Mouse (Mus musculus): ENCODE results near the gene Ydjc. TPM values are rescaled to one million over a fixed set of nuclear protein-coding genes. Genes with fewer than 3 reads are reported as not detected.

The Ydjc gene
- total and polyA plus RNA-seq, 3 experiments = 56.7 to 68.5 TPM; not detected in 1

DNA sequence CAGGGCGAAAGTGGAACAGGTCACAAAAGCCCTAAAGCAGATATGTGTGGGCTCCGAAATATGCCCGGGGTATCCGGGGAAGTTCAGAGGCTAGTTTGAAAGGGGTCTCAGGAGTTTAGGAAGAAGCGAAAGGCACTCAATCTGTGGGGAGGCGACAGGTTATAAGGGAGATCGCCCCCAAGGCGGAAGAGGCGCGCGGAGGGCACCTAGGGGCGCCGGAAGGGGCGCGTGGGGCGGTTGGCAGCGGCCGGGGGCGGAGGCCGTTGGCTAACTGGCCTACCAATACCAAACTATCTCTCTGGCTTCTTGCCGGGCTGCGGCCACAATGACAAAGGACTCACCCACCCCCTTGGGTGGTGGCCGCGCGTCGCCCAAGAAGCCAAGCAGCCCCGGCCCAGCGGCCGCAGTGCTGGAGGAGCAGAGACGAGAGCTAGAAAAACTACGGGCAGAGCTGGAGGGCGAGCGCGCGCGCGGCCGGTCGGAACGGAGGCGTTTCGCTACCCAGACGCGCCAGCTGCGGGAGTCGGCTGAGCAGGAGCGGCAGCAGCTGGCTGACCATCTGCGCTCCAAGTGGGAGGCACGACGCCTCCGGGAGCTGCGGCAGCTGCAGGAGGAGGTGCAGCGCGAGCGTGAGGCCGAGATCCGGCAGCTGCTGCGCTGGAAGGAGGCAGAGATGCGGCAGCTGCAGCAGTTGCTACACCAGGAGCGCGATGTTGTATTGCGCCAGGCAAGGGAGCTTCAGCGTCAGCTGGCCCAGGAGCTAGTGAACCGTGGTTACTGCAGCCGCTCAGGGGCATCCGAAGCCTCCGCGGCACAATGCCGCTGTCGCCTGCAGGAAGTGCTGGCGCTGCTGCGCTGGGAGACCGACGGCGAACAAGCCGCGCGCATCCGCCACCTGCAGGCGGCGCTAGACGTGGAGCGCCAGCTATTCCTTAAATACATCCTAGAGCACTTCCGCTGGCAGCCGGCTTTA, 64.3 kb downstream of the Ydjc start, which contains the start of gene Rimbp3 (continued):
- peak; percentile 87 to 94 (median 91) for TF ChIP-seq CTCF (IDR thresholded peaks at IDR 0.05 in 2 of 3, conservative IDR thresholded peaks at IDR 0.05 in 1 of 3; ENCODE audit: control insufficient read depth in 1 of 3, insufficient read depth in 1 of 3, low read depth in 2 of 3, low read length in 3 of 3, poor library complexity in 1 of 3, severe bottlenecking in 1 of 3)

DNA sequence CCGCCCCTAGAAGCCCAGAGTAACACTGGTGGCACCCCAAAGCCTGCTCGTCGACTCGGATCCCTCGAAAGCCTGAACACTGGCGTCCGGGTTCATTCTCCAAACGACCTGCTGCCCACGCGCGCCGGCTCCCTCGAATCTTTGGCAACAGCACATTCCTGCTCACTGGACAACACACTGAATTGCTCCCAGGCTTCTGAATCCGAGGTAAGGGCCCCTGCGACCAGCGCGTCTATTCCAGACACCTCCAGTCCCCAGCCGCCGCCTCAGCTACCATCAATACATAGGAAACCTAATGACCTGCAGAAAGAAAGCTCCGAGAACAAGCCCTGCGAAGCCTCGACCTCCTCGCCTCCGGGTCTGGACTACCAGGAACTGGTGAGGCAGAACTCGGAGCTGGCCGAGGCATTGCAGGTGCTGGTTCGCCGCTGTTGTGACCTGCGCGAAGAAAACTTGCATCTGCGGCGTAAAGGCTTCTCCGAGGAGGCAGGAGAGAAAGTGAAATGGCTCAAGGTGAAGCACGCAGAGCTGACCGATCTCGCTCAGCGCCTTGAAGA, 65.1 kb downstream of the Ydjc start:
- no peaks in the 10 kb centered on the region for H3K27me3 ChIP-seq (ENCODE audit: control insufficient read depth in 1 of 2, insufficient read depth in 2 of 2, low read length in 2 of 2)
- DNase-seq (ENCODE audit: low read depth, low spot score) = no peak

More for the DNA sequence above, 65.1 kb downstream of the Ydjc start:
- Histone ChIP-seq H3K79me2 (ENCODE audit: control insufficient read depth, insufficient read depth, low read length, poor library complexity) (peaks cover 3% of the 10 kb centered on the region; the same call in 1 of the 2 replicates), H3K9me3 (replicated peaks; ENCODE audit: insufficient read depth, low read length) (no peaks in the 10 kb centered on the region), H3K36me3 (ENCODE audit: control insufficient read depth in 1 of 2, insufficient read depth in 2 of 2, low read length in 2 of 2) (0 out of 4 replicates have a peak, but pooled peaks cover 0 to 3% of the 10 kb centered on the region in 2 experiments), H3K4me1 (ENCODE audit: control insufficient read depth in 1 of 2, insufficient read depth in 2 of 2, low read length in 2 of 2) (peaks cover 2 to 7% of the 10 kb centered on the region in 2 experiments; a peak in 1 of 4 replicates), H3K27ac (ENCODE audit: control insufficient read depth, low read depth, low read length) (no peak overlapping the region), H3K4me3 (ENCODE audit: control insufficient read depth in 1 of 2, insufficient read depth in 1 of 2, low read depth in 2 of 2, low read length in 2 of 2) (peak overlapping the region; percentile 56 to 79), H3K9ac (ENCODE audit: control insufficient read depth, low read depth, low read length, poor library complexity, severe bottlenecking) (peak overlapping the region; percentile 77)
- TF ChIP-seq NRF1 (IDR thresholded peaks at IDR 0.05; ENCODE audit: insufficient read depth, low read depth, low read length, poor library complexity, severe bottlenecking) (no peak), SIN3A (IDR thresholded peaks at IDR 0.05; ENCODE audit: low read length) (no peak), TAL1 (IDR thresholded peaks at IDR 0.05; ENCODE audit: low read length) (no peak)

Other genes with a start within 250 kb of the Ydjc start
- 28.6 and 30.6 TPM in 2 replicates for gene Ppm1f, start 248.2 kb upstream of the Ydjc start, total RNA-seq (2012; rRNA removed)
- gene Ppm1f, start 248.2 kb upstream of the Ydjc start, polyA plus RNA-seq (2012; ENCODE audit: insufficient read depth in 1 of 2, insufficient read length in 2 of 2, low read depth in 1 of 2, low replicate concordance in 2 of 2, missing spikeins in 1 of 2) = 10 to 100 TPM in 1 of 2 experiments, not detected in 1; 28.3 TPM
- 125 and 131 TPM in 2 replicates for gene Mapk1, start 161.2 kb upstream of the Ydjc start, total RNA-seq (2012; rRNA removed)
- 100 to 1,000 TPM; 144 to 225 TPM for gene Mapk1, start 161.2 kb upstream of the Ydjc start, polyA plus RNA-seq (2012; ENCODE audit: insufficient read depth in 1 of 2, insufficient read length in 2 of 2, low read depth in 1 of 2, low replicate concordance in 2 of 2, missing spikeins in 1 of 2)
- 0.42 and 0.46 TPM in 2 replicates for gene Ypel1, start 74.9 kb upstream of the Ydjc start, total RNA-seq (2012; rRNA removed)
- 1 to 10 TPM in 1 of 2 experiments, not detected in 1; 1.1 TPM for gene Ypel1, start 74.9 kb upstream of the Ydjc start, polyA plus RNA-seq (2012; ENCODE audit: insufficient read depth in 1 of 2, insufficient read length in 2 of 2, low read depth in 1 of 2, low replicate concordance in 2 of 2, missing spikeins in 1 of 2)
- gene Ppil2, start 33.4 kb upstream of the Ydjc start, total RNA-seq (2012; rRNA removed) = 62.1 and 62.9 TPM in 2 replicates
- gene Ppil2, start 33.4 kb upstream of the Ydjc start, polyA plus RNA-seq (2012; ENCODE audit: insufficient read depth in 1 of 2, insufficient read length in 2 of 2, low read depth in 1 of 2, low replicate concordance in 2 of 2, missing spikeins in 1 of 2) = 10 to 100 TPM in 1 of 2 experiments, not detected in 1; 81.2 TPM
- 22.6 and 23.8 TPM in 2 replicates for gene 2610318N02Rik, start 19.5 kb upstream of the Ydjc start, total RNA-seq (2012; rRNA removed)
- 10 to 100 TPM in 1 of 2 experiments, not detected in 1; 80.6 TPM for gene 2610318N02Rik, start 19.5 kb upstream of the Ydjc start, polyA plus RNA-seq (2012; ENCODE audit: insufficient read depth in 1 of 2, insufficient read length in 2 of 2, low read depth in 1 of 2, low replicate concordance in 2 of 2, missing spikeins in 1 of 2)
- gene Sdf2l1, start 12.2 kb upstream of the Ydjc start, total RNA-seq (2012; rRNA removed) = 246 and 263 TPM in 2 replicates
- 100 to 1,000 TPM in 1 of 2 experiments, not detected in 1; 249 TPM for gene Sdf2l1, start 12.2 kb upstream of the Ydjc start, polyA plus RNA-seq (2012; ENCODE audit: insufficient read depth in 1 of 2, insufficient read length in 2 of 2, low read depth in 1 of 2, low replicate concordance in 2 of 2, missing spikeins in 1 of 2)
- 3.4 and 4.9 TPM in 2 replicates for gene Ccdc116, start 2.6 kb downstream of the Ydjc start, total RNA-seq (2012; rRNA removed)
- gene Ccdc116, start 2.6 kb downstream of the Ydjc start, polyA plus RNA-seq (2012; ENCODE audit: insufficient read depth in 1 of 2, insufficient read length in 2 of 2, low read depth in 1 of 2, low replicate concordance in 2 of 2, missing spikeins in 1 of 2) = 1 to 10 TPM in 1 of 2 experiments, not detected in 1; 7.9 TPM
- gene Ube2l3, start 58.0 kb downstream of the Ydjc start, total RNA-seq (2012; rRNA removed) = 137 and 166 TPM in 2 replicates
- 1,000 to 10,000 TPM in 1 of 2 experiments, 100 to 1,000 TPM in 1; 297 to 2,006 TPM for gene Ube2l3, start 58.0 kb downstream of the Ydjc start, polyA plus RNA-seq (2012; ENCODE audit: insufficient read depth in 1 of 2, insufficient read length in 2 of 2, low read depth in 1 of 2, low replicate concordance in 2 of 2, missing spikeins in 1 of 2)
- 0.36 and 0.62 TPM in 2 replicates for gene Rimbp3, start 64.0 kb downstream of the Ydjc start, total RNA-seq (2012; rRNA removed)
- gene Rimbp3, start 64.0 kb downstream of the Ydjc start, polyA plus RNA-seq (2012; ENCODE audit: insufficient read depth in 1 of 2, insufficient read length in 2 of 2, low read depth in 1 of 2, low replicate concordance in 2 of 2, missing spikeins in 1 of 2) = under 1 TPM in 1 of 2 experiments, not detected in 1; 0.35 TPM
- 5.8 and 5.9 TPM in 2 replicates for gene Hic2, start 89.0 kb downstream of the Ydjc start, total RNA-seq (2012; rRNA removed)
- 1 to 10 TPM in 1 of 2 experiments, not detected in 1; 9.5 TPM for gene Hic2, start 89.0 kb downstream of the Ydjc start, polyA plus RNA-seq (2012; ENCODE audit: insufficient read depth in 1 of 2, insufficient read length in 2 of 2, low read depth in 1 of 2, low replicate concordance in 2 of 2, missing spikeins in 1 of 2)
- gene Tmem191c, start 131.5 kb downstream of the Ydjc start, total RNA-seq (2012; rRNA removed) = 2.6 and 3.3 TPM in 2 replicates
- 1 to 10 TPM in 1 of 2 experiments, not detected in 1; 7.5 TPM for gene Tmem191c, start 131.5 kb downstream of the Ydjc start, polyA plus RNA-seq (2012; ENCODE audit: insufficient read depth in 1 of 2, insufficient read length in 2 of 2, low read depth in 1 of 2, low replicate concordance in 2 of 2, missing spikeins in 1 of 2)
- not detected in 2 replicates for gene Serpind1, start 186.8 kb downstream of the Ydjc start, total RNA-seq (2012; rRNA removed)
- not detected for gene Serpind1, start 186.8 kb downstream of the Ydjc start, polyA plus RNA-seq (2012; ENCODE audit: insufficient read depth in 1 of 2, insufficient read length in 2 of 2, low read depth in 1 of 2, low replicate concordance in 2 of 2, missing spikeins in 1 of 2)

Data from MEL (cell line).